Mouse (Mus musculus): ENCODE measurements around the gene Khdc1a. TPM values are rescaled to one million over a fixed set of nuclear protein-coding genes. Genes with fewer than 3 reads are reported as not detected.
"Not testable (repeated sequence)": the region's sequence is repeated elsewhere in the genome, so short reads cannot be mapped to it uniquely, and the experiment has no call there.

The Khdc1a gene
- total RNA-seq, 1 experiment from 2014 or later: 0.47 TPM

- not testable (repeated sequence) for ATAC-seq (ENCODE audit: extremely low read depth, insufficient number of reproducible peaks, low FRiP score, poor library complexity, severe bottlenecking)
Measured at GRCm38 (mm10) chr1:21344752-21345151, 4.7 kb upstream of the Khdc1a start.

GRCm38 (mm10) chr1:21368031-21368430 is 18.6 kb downstream of the Khdc1a start, which contains the start of gene Khdc1c:
Khdc1c (plus strand) TSS chr1:21368331.
- not testable (repeated sequence) for ATAC-seq (ENCODE audit: extremely low read depth, insufficient number of reproducible peaks, low FRiP score, poor library complexity, severe bottlenecking)

- no peak for ATAC-seq (ENCODE audit: extremely low read depth, insufficient number of reproducible peaks, low FRiP score, poor library complexity, severe bottlenecking)
Measured at GRCm38 (mm10) chr1:21383256-21383655, 33.8 kb downstream of the Khdc1a start, which contains the start of gene Khdc1b. Khdc1b (plus strand) TSS chr1:21383556.

GRCm38 (mm10) chr1:21391138-21391671 is 41.8 kb downstream of the Khdc1a start:
- ATAC-seq (ENCODE audit: extremely low read depth, insufficient number of reproducible peaks, low FRiP score, poor library complexity, severe bottlenecking): no peak

Other genes starting within 250 kb of the Khdc1a start
- gene Tmem14a, start 131.1 kb upstream of the Khdc1a start, total RNA-seq (2017): 0.37 and 2.2 TPM in 2 replicates
- not detected in 2 replicates for gene Gsta3, start 109.1 kb upstream of the Khdc1a start, total RNA-seq (2017)
- 0.25 TPM in 1 of 2 replicates, not detected in the other for gene Khdc1c, start 18.7 kb downstream of the Khdc1a start, total RNA-seq (2017)
- gene Khdc1b, start 33.9 kb downstream of the Khdc1a start, total RNA-seq (2017): 0.35 and 0.49 TPM in 2 replicates